21 mouse cellular contexts compared by ENCODE assay signal in genomic region chr8:70160015-70160414, GRCm38 (mm10). TPM values are rescaled to one million over a fixed set of nuclear protein-coding genes. Genes with fewer than 3 reads are reported as not detected.
A peak's percentile ranks its signal among the peaks of the same experiment; 100 is the strongest.
DNase-seq lines count a peak whose midpoint lies in the region; ATAC-seq lines count a peak whose summit lies in the region.
"Had no signal": no experiment of that assay in that cellular context is flagged by ENCODE, and none has a peak within 500 bp of the region (broad histone marks: within the 10 kb centered on the region; RNA-seq: fewer than 3 reads in every experiment).

No protein-coding gene starts in this region.

- peak; percentile 26 for DNase-seq in lung, postnatal 36 days
- DNase-seq in lung, postnatal 4 days: no peak
- DNase-seq in induced T-regulatory cell, adult 2 months (ENCODE audit: low read depth): peak; percentile 51
- peak; percentile 51 to 71 for DNase-seq in spleen, postnatal 4 days (ENCODE audit: low spot score in 2 of 2)
- DNase-seq in thymus, postnatal 4 days: peak; percentile 63
- DNase-seq in midbrain, embryonic 11.5 days (ENCODE audit: low spot score, missing footprints): no peak
- no peak for DNase-seq in frontal cortex, postnatal 25 days (ENCODE audit: low spot score in 2 of 2)
- DNase-seq: adrenal gland, postnatal 25 days; cerebellum, adult 8-10 months; gastrocnemius, postnatal 14 days; kidney, postnatal 14 days; layer of hippocampus, adult 9-11 months; lung, postnatal 14 days had no signal

- H3K9ac ChIP-seq in midbrain, embryonic 11.5 days (ENCODE audit: low read length): no peak overlapping the region
- H3K9ac ChIP-seq in kidney, embryonic 16.5 days (replicated peaks; ENCODE audit: low read length): no peak overlapping the region
- H3K9ac ChIP-seq: forebrain, embryonic 12.5 days; hindbrain, embryonic 12.5 days; limb, embryonic 15.5 days; midbrain, embryonic 12.5 days had no signal

- no peaks in the 10 kb centered on the region for H3K4me1 ChIP-seq in midbrain, embryonic 11.5 days (ENCODE audit: control insufficient read depth, insufficient read depth, low read length)
- peaks cover 4% of the 10 kb centered on the region; the same call in 1 of the 2 replicates for H3K4me1 ChIP-seq in kidney, embryonic 16.5 days (ENCODE audit: insufficient read depth, low read length)

- H3K27me3 ChIP-seq in midbrain, embryonic 11.5 days (ENCODE audit: control insufficient read depth, insufficient read depth, low read length): peaks cover under 1% of the 10 kb centered on the region; the same call in 1 of the 2 replicates
- H3K27me3 ChIP-seq in kidney, embryonic 16.5 days (ENCODE audit: insufficient read depth, low read length): 0 out of 2 replicates have a peak, but pooled peaks cover 3% of the 10 kb centered on the region

- no peaks in the 10 kb centered on the region for H3K36me3 ChIP-seq in midbrain, embryonic 11.5 days (ENCODE audit: control insufficient read depth, insufficient read depth, low read length)
- no peaks in the 10 kb centered on the region for H3K36me3 ChIP-seq in kidney, embryonic 16.5 days (ENCODE audit: insufficient read depth, low read length)
- H3K36me3 ChIP-seq: forebrain, embryonic 12.5 days; hindbrain, embryonic 12.5 days; limb, embryonic 15.5 days; midbrain, embryonic 12.5 days had no signal

- ATAC-seq in midbrain, embryonic 11.5 days (ENCODE audit: low FRiP score): no peak
- ATAC-seq in kidney, embryonic 16.5 days (ENCODE audit: low FRiP score, low TSS enrichment): no peak
- ATAC-seq: intestine, postnatal 0 days had no signal

- H3K27ac ChIP-seq in midbrain, embryonic 11.5 days (ENCODE audit: low read depth, low read length): no peak overlapping the region
- H3K27ac ChIP-seq in kidney, embryonic 16.5 days (ENCODE audit: low read length): no peak overlapping the region
- H3K27ac ChIP-seq: forebrain, embryonic 12.5 days; hindbrain, embryonic 12.5 days; limb, embryonic 15.5 days; midbrain, embryonic 12.5 days; stomach, postnatal 0 days had no signal

- no peak overlapping the region for H3K4me3 ChIP-seq in midbrain, embryonic 11.5 days (ENCODE audit: low read depth, low read length)
- no peak overlapping the region for H3K4me3 ChIP-seq in kidney, embryonic 16.5 days (ENCODE audit: low read length)
- H3K4me3 ChIP-seq: forebrain, embryonic 12.5 days; hindbrain, embryonic 12.5 days; limb, embryonic 15.5 days; midbrain, embryonic 12.5 days had no signal

- no peak overlapping the region for H3K4me2 ChIP-seq in midbrain, embryonic 11.5 days
- H3K4me2 ChIP-seq in kidney, embryonic 16.5 days (replicated peaks; ENCODE audit: low read depth, low read length): no peak overlapping the region
- H3K4me2 ChIP-seq: forebrain, embryonic 12.5 days; hindbrain, embryonic 12.5 days; limb, embryonic 15.5 days; midbrain, embryonic 12.5 days had no signal

- H3K9me3 ChIP-seq in midbrain, embryonic 11.5 days (ENCODE audit: control insufficient read depth, low read length): no peaks in the 10 kb centered on the region
- no peaks in the 10 kb centered on the region for H3K9me3 ChIP-seq in kidney, embryonic 16.5 days (ENCODE audit: low read length)
- H3K9me3 ChIP-seq: forebrain, embryonic 12.5 days; hindbrain, embryonic 12.5 days; limb, embryonic 15.5 days; midbrain, embryonic 12.5 days had no signal

- 72% methylated on average over 13 of the region's 13 CpGs for WGBS in midbrain, embryonic 11.5 days
- 68% methylated on average over 13 of the region's 13 CpGs for WGBS in kidney, embryonic 16.5 days

RNA-seq across cellular contexts. Expression of gene Tmem161a, which starts 12.1 kb away (rescaled TPM):
- 28.6 and 33.3 TPM in 2 replicates for polyA plus RNA-seq in midbrain, embryonic 11.5 days (2014; fragmentation: Nextera tagmentation; extraction: Ambion mirVana)
- 81.7 and 87.8 TPM in 2 replicates for polyA plus RNA-seq in kidney, embryonic 16.5 days (2015; fragmentation: Nextera tagmentation; extraction: Ambion mirVana)

RNA-seq across cellular contexts. Expression of gene Mef2b, which starts 20.5 kb away (rescaled TPM):
- polyA plus RNA-seq in midbrain, embryonic 11.5 days (2014; fragmentation: Nextera tagmentation; extraction: Ambion mirVana): 0.23 and 0.40 TPM in 2 replicates
- 0.24 and 0.49 TPM in 2 replicates for polyA plus RNA-seq in kidney, embryonic 16.5 days (2015; fragmentation: Nextera tagmentation; extraction: Ambion mirVana)
- polyA plus RNA-seq: intestine, postnatal 0 days; liver, embryonic 16.5 days had no signal

RNA-seq across cellular contexts. Expression of gene Borcs8, which starts 20.7 kb away (rescaled TPM):
- 37.4 and 41.3 TPM in 2 replicates for polyA plus RNA-seq in midbrain, embryonic 11.5 days (2014; fragmentation: Nextera tagmentation; extraction: Ambion mirVana)
- polyA plus RNA-seq in kidney, embryonic 16.5 days (2015; fragmentation: Nextera tagmentation; extraction: Ambion mirVana): 58.3 and 58.6 TPM in 2 replicates

RNA-seq across cellular contexts. Expression of gene Rfxank, which starts 21.1 kb away (rescaled TPM):
- polyA plus RNA-seq in midbrain, embryonic 11.5 days (2014; fragmentation: Nextera tagmentation; extraction: Ambion mirVana): 10.8 and 11.7 TPM in 2 replicates
- polyA plus RNA-seq in kidney, embryonic 16.5 days (2015; fragmentation: Nextera tagmentation; extraction: Ambion mirVana): 20.4 and 21.7 TPM in 2 replicates

RNA-seq across cellular contexts. Expression of gene Nr2c2ap, which starts 28.9 kb away (rescaled TPM):
- polyA plus RNA-seq in midbrain, embryonic 11.5 days (2014; fragmentation: Nextera tagmentation; extraction: Ambion mirVana): 14.3 and 16.9 TPM in 2 replicates
- 32.2 and 35.2 TPM in 2 replicates for polyA plus RNA-seq in kidney, embryonic 16.5 days (2015; fragmentation: Nextera tagmentation; extraction: Ambion mirVana)

Comparison
In these comparisons a context has a peak if more than half of its experiments do, and no peak if none do; other contexts are left out.
1. DNase-seq: peak in lung, postnatal 36 days (single experiment), induced T-regulatory cell, adult 2 months (single experiment), spleen, postnatal 4 days (2 of 2) and thymus, postnatal 4 days (single experiment); none in lung, postnatal 4 days (0 of 2), midbrain, embryonic 11.5 days (single experiment) and frontal cortex, postnatal 25 days (0 of 2).